Comparison of ENCODE assay signal across 8 mouse cellular contexts in genomic region chr1:133915723-133916355, GRCm38 (mm10). TPM values are rescaled to one million over a fixed set of nuclear protein-coding genes. Genes with fewer than 3 reads are reported as not detected.
DNase-seq lines count a peak whose midpoint lies in the region; ATAC-seq and TF ChIP-seq lines count a peak whose summit lies in the region.

No protein-coding gene starts in this region.

- no peak for TF ChIP-seq EP300 in stomach, postnatal 0 days (optimal IDR thresholded peaks at IDR 0.05)

- no peak for DNase-seq in forebrain, embryonic 11.5 days (ENCODE audit: low spot score)
- peak; percentile 58 for DNase-seq in 3134 (ENCODE audit: extremely low read depth, insufficient read length, low spot score)
- peak; percentile 50 for DNase-seq in stomach, postnatal 0 days (ENCODE audit: low spot score)
- no peak for DNase-seq in spleen, postnatal 14 days (ENCODE audit: low spot score in 2 of 2)

- H3K4me2 ChIP-seq in forebrain, embryonic 15.5 days (replicated peaks), result no peak overlapping the region
- H3K4me2 ChIP-seq in forebrain, embryonic 11.5 days (ENCODE audit: low read depth, low read length, severe bottlenecking), result no peak overlapping the region
- no peak overlapping the region for H3K4me2 ChIP-seq in forebrain, embryonic 16.5 days (ENCODE audit: low read length)
- no peak overlapping the region for H3K4me2 ChIP-seq in intestine, embryonic 15.5 days (replicated peaks)
- H3K4me2 ChIP-seq in lung, embryonic 15.5 days, result peak overlapping the region; percentile 38
- H3K4me2 ChIP-seq in stomach, postnatal 0 days (replicated peaks; ENCODE audit: low read depth), result no peak overlapping the region

- 51% methylated on average over 8 of the region's 8 CpGs for WGBS in forebrain, embryonic 15.5 days
- 74% methylated on average over 8 of the region's 8 CpGs for WGBS in forebrain, embryonic 11.5 days
- 40% methylated on average over 8 of the region's 8 CpGs for WGBS in forebrain, embryonic 16.5 days
- whole genome bisulfite sequencing in intestine, embryonic 15.5 days, result 32% methylated on average over 8 of the region's 8 CpGs
- whole genome bisulfite sequencing in lung, embryonic 15.5 days, result 19% methylated on average over 8 of the region's 8 CpGs
- 31% methylated on average over 8 of the region's 8 CpGs for WGBS in stomach, postnatal 0 days

- H3K4me1 ChIP-seq in forebrain, embryonic 15.5 days, result peaks cover 27% of the 10 kb centered on the region
- H3K4me1 ChIP-seq in forebrain, embryonic 11.5 days (replicated peaks; ENCODE audit: control insufficient read depth, insufficient read depth, low read length), result peaks cover 16% of the 10 kb centered on the region; the same call in 1 of the 2 replicates
- H3K4me1 ChIP-seq in forebrain, embryonic 16.5 days (replicated peaks; ENCODE audit: control insufficient read depth, insufficient read depth, low read length), result peaks cover 22% of the 10 kb centered on the region
- peaks cover 35% of the 10 kb centered on the region for H3K4me1 ChIP-seq in intestine, embryonic 15.5 days (replicated peaks)
- peaks cover 72% of the 10 kb centered on the region for H3K4me1 ChIP-seq in lung, embryonic 15.5 days
- H3K4me1 ChIP-seq in stomach, postnatal 0 days (replicated peaks; ENCODE audit: control insufficient read depth, insufficient read depth), result peaks cover 8% of the 10 kb centered on the region; the same call in 1 of the 2 replicates

- no peak overlapping the region for H3K4me3 ChIP-seq in forebrain, embryonic 15.5 days
- H3K4me3 ChIP-seq in forebrain, embryonic 11.5 days (ENCODE audit: low read depth, low read length), result no peak overlapping the region
- no peak overlapping the region for H3K4me3 ChIP-seq in forebrain, embryonic 16.5 days (replicated peaks; ENCODE audit: low read length)
- no peak overlapping the region for H3K4me3 ChIP-seq in intestine, embryonic 15.5 days (replicated peaks)
- H3K4me3 ChIP-seq in lung, embryonic 15.5 days, result no peak overlapping the region
- no peak overlapping the region for H3K4me3 ChIP-seq in stomach, postnatal 0 days (ENCODE audit: low read depth, low read length)

- ATAC-seq in forebrain, embryonic 15.5 days (replicated peaks), result peak; percentile 57
- no peak for ATAC-seq in forebrain, embryonic 11.5 days (replicated peaks; ENCODE audit: low FRiP score)
- peak; percentile 49 for ATAC-seq in forebrain, embryonic 16.5 days
- ATAC-seq in intestine, embryonic 15.5 days, result peak; percentile 44; the same call in 1 of the 2 replicates
- ATAC-seq in lung, embryonic 15.5 days (ENCODE audit: borderline replicate concordance, extremely low read depth, low FRiP score, low TSS enrichment), result peak; percentile 83
- ATAC-seq in stomach, postnatal 0 days (ENCODE audit: low FRiP score, low TSS enrichment), result peak; percentile 68; the same call in 1 of the 2 replicates

- TF ChIP-seq CTCF in stomach, postnatal 0 days (IDR thresholded peaks at IDR 0.05; ENCODE audit: low read depth), result no peak

- H3K9ac ChIP-seq in forebrain, embryonic 15.5 days (replicated peaks), result no peak overlapping the region
- no peak overlapping the region for H3K9ac ChIP-seq in forebrain, embryonic 11.5 days (ENCODE audit: low read length)
- no peak overlapping the region for H3K9ac ChIP-seq in forebrain, embryonic 16.5 days (replicated peaks; ENCODE audit: low read depth, low read length)
- no peak overlapping the region for H3K9ac ChIP-seq in intestine, embryonic 15.5 days
- H3K9ac ChIP-seq in lung, embryonic 15.5 days, result 0 out of 2 replicates have a peak overlapping the region, but pooled peaks have one; percentile 0
- H3K9ac ChIP-seq in stomach, postnatal 0 days (ENCODE audit: low read length), result no peak overlapping the region

- H3K27me3 ChIP-seq in forebrain, embryonic 15.5 days, result no peaks in the 10 kb centered on the region
- H3K27me3 ChIP-seq in forebrain, embryonic 11.5 days (ENCODE audit: control insufficient read depth, insufficient read depth, low read length), result no peaks in the 10 kb centered on the region
- H3K27me3 ChIP-seq in forebrain, embryonic 16.5 days (replicated peaks; ENCODE audit: control insufficient read depth, insufficient read depth, low read length), result no peaks in the 10 kb centered on the region
- H3K27me3 ChIP-seq in intestine, embryonic 15.5 days (replicated peaks), result no peaks in the 10 kb centered on the region
- H3K27me3 ChIP-seq in lung, embryonic 15.5 days, result no peaks in the 10 kb centered on the region
- H3K27me3 ChIP-seq in stomach, postnatal 0 days (ENCODE audit: control insufficient read depth, insufficient read depth, low read length), result no peaks in the 10 kb centered on the region

- H3K9me3 ChIP-seq in forebrain, embryonic 15.5 days, result no peaks in the 10 kb centered on the region
- no peaks in the 10 kb centered on the region for H3K9me3 ChIP-seq in forebrain, embryonic 11.5 days (ENCODE audit: control insufficient read depth, low read length)
- no peaks in the 10 kb centered on the region for H3K9me3 ChIP-seq in forebrain, embryonic 16.5 days (ENCODE audit: control insufficient read depth, low read length)
- H3K9me3 ChIP-seq in intestine, embryonic 15.5 days, result no peaks in the 10 kb centered on the region
- H3K9me3 ChIP-seq in lung, embryonic 15.5 days, result no peaks in the 10 kb centered on the region
- H3K9me3 ChIP-seq in stomach, postnatal 0 days (ENCODE audit: control insufficient read depth, low read length), result no peaks in the 10 kb centered on the region

- no peaks in the 10 kb centered on the region for H3K36me3 ChIP-seq in forebrain, embryonic 15.5 days
- H3K36me3 ChIP-seq in forebrain, embryonic 11.5 days (ENCODE audit: control insufficient read depth, insufficient read depth, low read length), result no peaks in the 10 kb centered on the region
- no peaks in the 10 kb centered on the region for H3K36me3 ChIP-seq in forebrain, embryonic 16.5 days (ENCODE audit: control insufficient read depth, insufficient read depth)
- H3K36me3 ChIP-seq in intestine, embryonic 15.5 days, result no peaks in the 10 kb centered on the region
- 0 out of 2 replicates have a peak, but pooled peaks cover 3% of the 10 kb centered on the region for H3K36me3 ChIP-seq in lung, embryonic 15.5 days
- no peaks in the 10 kb centered on the region for H3K36me3 ChIP-seq in stomach, postnatal 0 days (ENCODE audit: control insufficient read depth, insufficient read depth, low read length)

- no peak overlapping the region for H3K27ac ChIP-seq in forebrain, embryonic 15.5 days (replicated peaks)
- no peak overlapping the region for H3K27ac ChIP-seq in forebrain, embryonic 11.5 days (ENCODE audit: low read depth, low read length)
- H3K27ac ChIP-seq in forebrain, embryonic 16.5 days (ENCODE audit: low read length), result no peak overlapping the region
- peak overlapping the region; percentile 52 for H3K27ac ChIP-seq in intestine, embryonic 15.5 days
- H3K27ac ChIP-seq in lung, embryonic 15.5 days, result peak overlapping the region; percentile 95
- peak overlapping the region; percentile 70 for H3K27ac ChIP-seq in stomach, postnatal 0 days (replicated peaks)

RNA-seq across cellular contexts. Expression of gene Prelp, which starts 5.4 kb away (rescaled TPM):
- polyA plus RNA-seq in forebrain, embryonic 15.5 days (2015; fragmentation: Nextera tagmentation; extraction: Ambion mirVana), result 3.8 and 4.2 TPM in 2 replicates
- polyA plus RNA-seq in forebrain, embryonic 11.5 days (2014; fragmentation: Nextera tagmentation; extraction: Ambion mirVana), result 1.2 and 1.4 TPM in 2 replicates
- polyA plus RNA-seq in forebrain, embryonic 16.5 days (2015; fragmentation: Nextera tagmentation; extraction: Ambion mirVana), result 2.8 and 2.9 TPM in 2 replicates
- polyA plus RNA-seq in intestine, embryonic 15.5 days (2015; fragmentation: Nextera tagmentation; extraction: Ambion mirVana), result 2.3 and 2.8 TPM in 2 replicates
- polyA plus RNA-seq in lung, embryonic 15.5 days (2015; fragmentation: Nextera tagmentation; extraction: Ambion mirVana), result 17.1 and 19.6 TPM in 2 replicates
- 4.7 and 5.3 TPM in 2 replicates for polyA plus RNA-seq in stomach, postnatal 0 days (2015; fragmentation: Nextera tagmentation; extraction: Ambion mirVana)

RNA-seq across cellular contexts. Expression of gene Optc, which starts 8.0 kb away (rescaled TPM):
- 1.6 and 2.2 TPM in 2 replicates for polyA plus RNA-seq in forebrain, embryonic 15.5 days (2015; fragmentation: Nextera tagmentation; extraction: Ambion mirVana)
- 2.5 and 2.6 TPM in 2 replicates for polyA plus RNA-seq in forebrain, embryonic 11.5 days (2014; fragmentation: Nextera tagmentation; extraction: Ambion mirVana)
- 1.7 and 2.2 TPM in 2 replicates for polyA plus RNA-seq in forebrain, embryonic 16.5 days (2015; fragmentation: Nextera tagmentation; extraction: Ambion mirVana)
- 1.2 TPM in 2 replicates for polyA plus RNA-seq in intestine, embryonic 15.5 days (2015; fragmentation: Nextera tagmentation; extraction: Ambion mirVana)
- polyA plus RNA-seq in lung, embryonic 15.5 days (2015; fragmentation: Nextera tagmentation; extraction: Ambion mirVana), result 0.67 and 0.81 TPM in 2 replicates
- 1.3 and 1.6 TPM in 2 replicates for polyA plus RNA-seq in stomach, postnatal 0 days (2015; fragmentation: Nextera tagmentation; extraction: Ambion mirVana)

Comparison
In these comparisons a context has a peak if more than half of its experiments do, and no peak if none do; other contexts are left out.
1. H3K27ac ChIP-seq: peak in intestine, embryonic 15.5 days (single experiment), lung, embryonic 15.5 days (single experiment) and stomach, postnatal 0 days (single experiment); none in forebrain, embryonic 15.5 days (single experiment), forebrain, embryonic 11.5 days (single experiment) and forebrain, embryonic 16.5 days (single experiment).
2. DNase-seq: peak in 3134 (single experiment) and stomach, postnatal 0 days (single experiment); none in forebrain, embryonic 11.5 days (single experiment) and spleen, postnatal 14 days (0 of 2).